Mouse (Mus musculus) olfactory bulb, adult 2 months (tissue): ENCODE results near the gene Apol7a. TPM values are rescaled to one million over a fixed set of nuclear protein-coding genes. Genes with fewer than 3 reads are reported as not detected.

ENCODE experiments used
- H3K27ac ChIP-seq: fragments of 200-500 bp; 2 replicates; pipeline ENCODE4 v1.5.1; 2012; ENCODE audit warnings: low read depth, low read length; ENCODE audit not compliant: insufficient read depth
- H3K4me1 ChIP-seq: fragments of 200-500 bp; 2 replicates; pipeline ENCODE4 v1.6.1; 2012; ENCODE audit warnings: low read length; ENCODE audit not compliant: control insufficient read depth, insufficient read depth
- H3K4me3 ChIP-seq: fragments of 200-500 bp; 2 replicates; pipeline ENCODE4 v1.5.1; 2012; ENCODE audit warnings: mild to moderate bottlenecking, low read depth, low read length, moderate library complexity; ENCODE audit not compliant: insufficient read depth
- CTCF ChIP-seq: fragments of 200-500 bp; IDR thresholded peaks from 2 replicates; pipeline ENCODE4 v1.5.1; 2012; ENCODE audit warnings: low read depth, mild to moderate bottlenecking, low read length, moderate library complexity; ENCODE audit not compliant: insufficient read depth
- POLR2A ChIP-seq: fragments of 200-500 bp; IDR thresholded peaks from 2 replicates; pipeline ENCODE4 v1.6.1; 2012; ENCODE audit warnings: mild to moderate bottlenecking, low read depth, low read length, moderate library complexity; ENCODE audit not compliant: insufficient read depth
- WGBS: fragments of 180-500 bp; shearing (Covaris S2); methylation state at CpG from one replicate; pipeline ENCODE4 v1.1.7; 2018; 5-methylcytosine and 5-hydroxymethylcytosine counted together
- polyA plus RNA-seq: library from polyadenylated mRNA; stranded (reverse); fragments of >200 nt; gene quantifications from 2 replicates; pipeline ENCODE4 v1.2.4, GENCODE M21; 2012; ENCODE audit warnings: low replicate concordance; ENCODE audit not compliant: missing spikeins, insufficient read depth, insufficient read length

Apol7a gene
- polyA plus RNA-seq, 1 experiment, result not detected

DNA sequence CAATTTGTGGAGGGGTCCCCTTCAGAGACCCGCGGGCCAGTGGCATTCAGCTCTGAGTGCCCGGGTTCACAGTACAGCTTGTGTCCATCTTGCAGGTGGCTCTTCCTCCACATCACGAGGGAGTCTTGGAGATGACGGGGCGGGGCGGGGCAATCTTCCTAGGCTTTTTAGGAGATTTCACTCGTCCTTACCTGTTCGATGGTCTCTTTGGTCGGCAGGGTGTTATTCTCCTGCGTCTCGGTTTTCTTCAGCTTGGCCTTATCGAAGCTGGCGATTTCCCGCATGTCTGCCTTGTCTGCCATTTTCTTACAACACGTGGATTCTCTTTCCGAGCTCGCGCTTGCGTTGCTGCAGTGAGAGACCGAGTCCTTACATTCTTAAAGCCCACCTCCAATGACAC lies 28.9 kb downstream of the Apol7a start:
- WGBS, result 96% methylated on average over 21 of the region's 21 CpGs
- H3K4me1 ChIP-seq, result peaks cover 31% of the 10 kb centered on the region
- H3K4me3 ChIP-seq, result no peak overlapping the region
- TF ChIP-seq CTCF, result no peak
- no peak for TF ChIP-seq POLR2A
- no peak overlapping the region for H3K27ac ChIP-seq

DNA sequence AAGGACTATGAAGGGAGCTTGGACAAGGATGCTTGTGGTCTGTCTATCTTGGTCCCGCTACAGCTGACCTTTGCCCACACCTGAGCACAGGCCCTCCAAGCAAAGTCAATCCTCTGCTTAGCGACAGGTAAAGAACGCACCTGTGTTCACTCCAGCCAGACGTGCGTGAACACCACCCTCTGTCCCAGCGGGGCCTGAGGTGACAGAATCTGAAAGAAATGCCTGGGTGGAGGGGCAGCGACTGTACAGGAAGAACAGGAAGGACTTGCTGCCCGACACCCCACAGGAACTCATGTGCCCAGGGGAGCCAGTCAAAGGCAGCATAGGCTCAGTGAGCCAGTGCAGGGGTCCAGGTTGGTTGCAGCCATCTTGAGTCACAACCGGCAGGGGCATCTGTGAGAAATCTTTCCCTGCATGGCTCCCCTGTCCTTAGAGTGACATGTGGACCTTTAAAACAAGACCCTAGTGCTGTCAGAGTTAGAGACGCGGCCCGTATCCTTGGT lies 30.0 kb downstream of the Apol7a start:
- H3K4me1 ChIP-seq, result peaks cover 37% of the 10 kb centered on the region
- 88% methylated on average over 12 of the region's 12 CpGs for WGBS
- no peak overlapping the region for H3K27ac ChIP-seq
- no peak for TF ChIP-seq POLR2A
- TF ChIP-seq CTCF, result no peak
- no peak overlapping the region for H3K4me3 ChIP-seq

DNA sequence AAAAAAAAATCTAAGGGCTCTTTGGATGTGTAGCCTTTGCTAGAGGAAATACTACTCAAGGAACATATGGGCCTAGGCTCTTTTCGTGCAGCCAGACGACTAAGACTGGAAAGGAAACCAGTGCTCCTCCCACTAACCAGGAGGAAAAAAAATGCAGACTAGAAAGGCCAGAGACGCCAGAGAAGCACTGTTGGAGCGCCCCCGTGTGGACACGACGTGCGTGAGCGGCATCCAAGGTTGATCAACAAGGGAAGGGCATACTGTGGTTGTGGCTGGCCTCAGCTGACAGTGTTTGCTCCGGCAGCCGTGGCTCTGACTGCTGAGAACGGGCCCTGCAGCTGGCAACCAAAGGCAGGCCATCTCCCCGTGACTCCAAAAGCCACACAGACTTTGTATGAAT lies 30.8 kb downstream of the Apol7a start:
- peak overlapping the region; percentile 81; the same call in 1 of the 2 replicates for H3K27ac ChIP-seq
- peak; percentile 82 for TF ChIP-seq CTCF
- no peak for TF ChIP-seq POLR2A
- WGBS, result under 1% methylated on average over 13 of the region's 13 CpGs
- peaks cover 42% of the 10 kb centered on the region for H3K4me1 ChIP-seq
- peak overlapping the region; percentile 24 for H3K4me3 ChIP-seq

DNA sequence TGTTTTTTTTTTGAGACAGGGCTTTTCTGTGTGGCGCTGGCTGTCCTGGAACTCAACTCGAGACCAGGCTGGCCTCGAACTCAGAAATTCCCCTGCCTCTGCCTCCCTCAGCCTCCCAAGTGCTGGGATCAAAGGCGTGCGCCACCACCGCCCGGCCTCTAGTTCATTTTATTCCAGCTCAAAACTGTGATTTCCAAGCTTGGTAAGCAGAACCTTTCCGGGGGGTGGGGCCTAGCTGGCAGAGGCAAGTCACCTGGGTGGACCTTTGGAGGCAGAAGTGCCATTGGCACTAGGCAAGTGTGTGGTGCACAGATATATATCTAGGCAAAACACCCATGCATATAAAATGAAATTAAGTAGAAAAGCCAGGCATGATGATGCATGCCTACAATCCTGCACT lies 31.4 kb downstream of the Apol7a start:
- H3K27ac ChIP-seq, result peak overlapping the region; percentile 33
- no peak overlapping the region for H3K4me3 ChIP-seq
- 33% methylated on average over 8 of the region's 8 CpGs for WGBS
- TF ChIP-seq CTCF (no peak), POLR2A (no peak)
- peaks cover 47% of the 10 kb centered on the region for H3K4me1 ChIP-seq

DNA sequence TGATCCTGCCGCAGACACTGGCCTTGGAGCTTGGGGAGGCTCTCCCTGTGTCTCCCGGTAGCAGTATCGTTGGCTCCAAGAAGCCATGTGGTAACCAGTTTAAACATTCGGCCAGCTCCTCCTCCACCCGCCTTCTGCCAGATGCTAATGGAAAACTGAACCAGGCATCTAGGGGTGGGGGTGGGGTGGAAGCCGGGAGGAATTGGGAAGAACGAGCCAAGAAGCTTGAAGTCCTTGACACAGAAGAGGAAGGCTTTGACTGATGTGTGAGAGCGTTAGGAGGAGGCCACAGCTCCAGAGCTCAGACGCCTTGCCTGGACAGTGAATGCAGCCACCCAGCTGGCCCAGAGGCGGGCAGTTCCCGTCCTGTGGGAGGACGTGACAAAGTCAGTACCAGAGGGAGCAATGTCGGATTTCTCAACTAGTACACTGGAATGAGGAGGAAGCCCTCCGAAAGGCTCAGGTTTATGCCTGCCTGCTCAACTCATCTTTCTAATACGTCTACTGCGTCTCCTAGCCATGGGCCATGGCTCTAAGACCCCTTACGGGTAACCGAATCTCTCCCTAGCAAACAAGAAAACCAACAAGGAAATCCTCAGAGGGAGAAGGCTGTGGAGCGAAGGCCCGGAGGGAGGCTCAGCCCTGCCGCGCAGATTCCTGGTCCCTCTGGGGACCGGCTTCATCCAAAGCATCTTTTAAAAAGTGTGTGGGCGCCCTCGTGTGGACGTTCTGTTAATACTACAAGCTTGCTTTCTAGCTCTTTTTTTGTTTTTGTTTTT lies 32.0 kb downstream of the Apol7a start:
- WGBS, result 2% methylated on average over 26 of the region's 26 CpGs
- TF ChIP-seq CTCF (peak; percentile 24; the same call in 1 of the 2 replicates), POLR2A (0 out of 2 replicates have a peak, but pooled peaks have one; percentile 43)
- Histone ChIP-seq H3K27ac (peak overlapping the region; percentile 97), H3K4me3 (0 out of 2 replicates have a peak overlapping the region, but pooled peaks have one; percentile 6), H3K4me1 (peaks cover 48% of the 10 kb centered on the region)

DNA sequence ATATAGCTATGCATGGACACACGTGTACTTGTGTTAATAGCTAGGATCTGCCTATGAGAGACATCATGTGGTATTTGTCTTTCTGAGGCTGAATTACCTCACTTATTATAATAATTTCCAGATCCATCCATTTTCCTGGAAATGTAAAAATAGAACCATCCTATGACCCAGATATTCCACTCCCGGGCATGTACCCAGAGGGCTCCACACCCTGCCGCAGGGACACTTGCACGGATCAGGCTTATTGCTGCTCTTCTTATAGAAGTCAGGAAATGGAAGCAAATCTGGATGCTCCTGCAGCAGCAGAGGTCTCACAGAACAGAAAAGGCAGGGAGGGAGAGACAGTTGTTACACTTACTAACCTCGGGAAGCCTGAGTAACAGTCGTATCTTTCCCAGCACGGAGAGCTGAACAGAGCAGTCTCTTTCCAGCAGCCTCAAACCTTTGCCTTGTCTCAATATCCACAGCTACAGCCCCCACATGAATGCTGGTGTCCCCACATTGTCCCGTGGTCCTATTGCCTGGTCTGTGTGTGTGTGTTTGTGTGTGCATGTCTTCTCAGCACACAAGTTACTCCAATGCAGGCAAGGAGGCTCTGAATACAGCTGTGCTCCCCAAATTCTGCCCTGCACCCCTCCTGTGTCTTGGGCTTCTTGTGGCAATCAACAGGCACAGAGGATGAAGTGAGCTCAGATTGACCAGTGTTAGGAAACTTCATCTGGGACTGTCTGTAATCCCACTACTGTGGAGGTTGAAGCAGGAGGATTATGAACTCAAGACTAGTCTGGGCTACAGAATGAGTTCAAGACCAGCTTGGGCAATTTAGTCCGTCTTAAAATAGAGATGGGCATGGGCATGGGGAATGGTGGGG lies 33.0 kb downstream of the Apol7a start:
- no peak for TF ChIP-seq POLR2A
- TF ChIP-seq CTCF, result no peak
- H3K4me3 ChIP-seq, result no peak overlapping the region
- H3K27ac ChIP-seq, result peak overlapping the region; percentile 97
- peaks cover 51% of the 10 kb centered on the region for H3K4me1 ChIP-seq
- 26% methylated on average over 9 of the region's 9 CpGs for WGBS

DNA sequence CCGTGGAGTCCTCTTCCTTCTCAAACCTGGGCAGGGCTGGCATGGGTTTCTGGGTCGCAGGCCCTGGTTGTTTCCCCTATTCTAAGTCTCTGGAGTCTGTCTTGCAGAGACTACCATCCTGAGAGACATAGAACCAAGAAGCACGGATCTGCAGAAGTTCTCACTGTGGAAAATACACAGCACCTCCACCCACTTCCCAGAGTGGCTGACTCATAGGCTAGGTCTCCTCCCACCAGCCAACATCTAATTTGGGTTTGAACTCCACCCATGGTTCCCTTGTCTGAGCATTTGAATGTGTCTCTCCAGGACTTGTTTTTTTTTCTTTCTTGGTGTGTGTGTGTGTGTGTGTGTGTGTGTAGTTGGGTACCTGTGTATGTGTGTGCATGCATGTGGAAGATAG lies 34.9 kb downstream of the Apol7a start:
- Histone ChIP-seq H3K4me1 (peaks cover 56% of the 10 kb centered on the region), H3K4me3 (no peak overlapping the region), H3K27ac (peak overlapping the region; percentile 92)
- TF ChIP-seq POLR2A (no peak), CTCF (no peak)
- WGBS, result 20% methylated on average over 3 of the region's 3 CpGs

DNA sequence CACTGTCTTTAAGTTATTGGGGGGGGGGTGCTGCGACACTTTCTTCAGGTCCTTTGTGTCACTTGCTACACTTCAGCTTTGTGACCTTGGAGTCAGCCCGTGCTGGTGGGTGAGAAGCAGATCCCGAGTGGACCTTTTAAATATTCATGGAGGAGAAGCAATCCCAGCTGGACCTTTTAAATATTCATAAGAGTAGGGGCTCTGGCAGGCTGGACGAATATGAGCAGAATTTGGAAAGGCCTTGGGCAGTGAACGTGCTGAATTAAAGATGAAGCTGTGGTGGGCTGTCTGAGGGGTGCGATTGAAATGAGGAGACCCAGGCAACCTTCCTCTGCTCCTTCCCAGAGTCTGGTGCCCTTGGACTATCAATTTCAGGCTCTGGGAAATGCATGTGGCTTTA lies 35.3 kb downstream of the Apol7a start:
- H3K4me1 ChIP-seq, result peaks cover 55% of the 10 kb centered on the region
- TF ChIP-seq CTCF (no peak), POLR2A (no peak)
- WGBS, result 23% methylated on average over 6 of the region's 6 CpGs
- H3K27ac ChIP-seq, result peak overlapping the region; percentile 92
- no peak overlapping the region for H3K4me3 ChIP-seq

DNA sequence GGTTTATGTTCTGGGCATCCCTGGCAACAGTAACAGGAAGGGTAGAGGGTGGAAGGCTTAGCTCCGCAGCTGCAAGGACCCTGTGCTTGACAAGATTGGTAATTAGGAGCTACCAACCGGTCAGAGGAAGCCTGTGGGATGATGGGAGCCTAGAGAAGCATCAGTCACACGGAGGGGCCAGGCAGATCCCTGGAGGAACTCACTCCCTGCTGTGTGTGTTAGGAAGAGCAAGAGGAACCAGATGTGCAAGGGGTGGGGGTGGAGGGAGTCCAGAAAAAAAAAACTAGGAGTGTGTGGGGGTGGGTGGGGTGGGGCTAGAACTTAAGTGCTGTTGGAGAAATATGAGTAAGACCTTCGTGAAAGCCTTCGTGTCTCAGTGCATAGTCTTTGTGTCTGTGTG lies 36.0 kb downstream of the Apol7a start:
- 10% methylated on average over 5 of the region's 5 CpGs for WGBS
- TF ChIP-seq CTCF (no peak), POLR2A (no peak)
- H3K27ac ChIP-seq, result peak overlapping the region; percentile 92
- H3K4me1 ChIP-seq, result peaks cover 56% of the 10 kb centered on the region
- H3K4me3 ChIP-seq, result no peak overlapping the region
